Mouse (Mus musculus): Measurements from ENCODE around the gene Vps26b.

Gene Vps26b

GRCm38 (mm10) chr9:26997062-26997461 is 32.8 kb downstream of the Vps26b start:
- DNase-seq (ENCODE audit: inconsistent ontology term), result no peak

GRCm38 (mm10) chr9:26993900-26994299 is 36.0 kb downstream of the Vps26b start:
- DNase-seq (ENCODE audit: inconsistent ontology term), result peak; percentile 32

GRCm38 (mm10) chr9:26993118-26993517 is 36.7 kb downstream of the Vps26b start:
- peak; percentile 56 for DNase-seq (ENCODE audit: inconsistent ontology term)

GRCm38 (mm10) chr9:26990181-26990580 is 39.7 kb downstream of the Vps26b start:
- DNase-seq (ENCODE audit: inconsistent ontology term), result no peak

- no peak for DNase-seq (ENCODE audit: inconsistent ontology term)
Measured at GRCm38 (mm10) chr9:26985668-26986277, 44.1 kb downstream of the Vps26b start.

GRCm38 (mm10) chr9:26985090-26985613 is 44.7 kb downstream of the Vps26b start:
- DNase-seq (ENCODE audit: inconsistent ontology term), result no peak

GRCm38 (mm10) chr9:26978776-26979175 is 51.1 kb downstream of the Vps26b start:
- no peak for DNase-seq (ENCODE audit: inconsistent ontology term)

- DNase-seq (ENCODE audit: inconsistent ontology term), result no peak
Measured at GRCm38 (mm10) chr9:26977754-26978153, 52.1 kb downstream of the Vps26b start.

All from Muller cell, postnatal 12 days (primary cell).